Mouse (Mus musculus) frontal cortex, postnatal 25 days (tissue): ENCODE data around the gene Clec16a.

Experiments
- DNase-seq, 2 experiments: peaks; one replicate each; pipeline ENCODE4 v3.0.0; 2022; ENCODE audit warnings: low spot score in 2 of 2

Clec16a gene

GRCm38 (mm10) chr16:10716696-10717095, 171.6 kb downstream of the Clec16a start:
- no peak for DNase-seq

GRCm38 (mm10) chr16:10719971-10720370, 174.8 kb downstream of the Clec16a start:
- DNase-seq: no peak

GRCm38 (mm10) chr16:10722882-10723544, 177.9 kb downstream of the Clec16a start:
- DNase-seq: no peak

- no peak for DNase-seq
These were observed 178.9 kb downstream of the Clec16a start for GRCm38 (mm10) chr16:10723816-10724647.

GRCm38 (mm10) chr16:10725156-10725555, 180.0 kb downstream of the Clec16a start:
- DNase-seq: no peak

- DNase-seq: no peak
These were observed 182.5 kb downstream of the Clec16a start for GRCm38 (mm10) chr16:10727630-10728029.

GRCm38 (mm10) chr16:10728886-10729285, 183.7 kb downstream of the Clec16a start:
- DNase-seq: no peak

- DNase-seq: no peak
These were observed 185.8 kb downstream of the Clec16a start for GRCm38 (mm10) chr16:10730941-10731340.

GRCm38 (mm10) chr16:10731785-10732184, 186.6 kb downstream of the Clec16a start:
- DNase-seq: no peak

GRCm38 (mm10) chr16:10732421-10732820, 187.3 kb downstream of the Clec16a start:
- no peak for DNase-seq

- DNase-seq: no peak
These were observed 190.6 kb downstream of the Clec16a start for GRCm38 (mm10) chr16:10735781-10736180.

- DNase-seq: no peak
These were observed 191.2 kb downstream of the Clec16a start for GRCm38 (mm10) chr16:10736364-10736763.

- DNase-seq: no peak
These were observed 192.4 kb downstream of the Clec16a start for GRCm38 (mm10) chr16:10737571-10737970.

GRCm38 (mm10) chr16:10738866-10739265, 193.7 kb downstream of the Clec16a start:
- no peak for DNase-seq

- DNase-seq: no peak
These were observed 194.8 kb downstream of the Clec16a start for GRCm38 (mm10) chr16:10739854-10740398.

GRCm38 (mm10) chr16:10741082-10741481, 195.9 kb downstream of the Clec16a start:
- DNase-seq: no peak

GRCm38 (mm10) chr16:10749226-10749625, 204.1 kb downstream of the Clec16a start:
- DNase-seq: no peak

GRCm38 (mm10) chr16:10749824-10750223, 204.7 kb downstream of the Clec16a start:
- no peak for DNase-seq

- no peak for DNase-seq
These were observed 209.6 kb downstream of the Clec16a start for GRCm38 (mm10) chr16:10754521-10755296.

GRCm38 (mm10) chr16:10756168-10756567, 211.0 kb downstream of the Clec16a start:
- DNase-seq: no peak

GRCm38 (mm10) chr16:10761182-10761581, 216.0 kb downstream of the Clec16a start:
- DNase-seq: no peak

- DNase-seq: no peak
These were observed 217.5 kb downstream of the Clec16a start for GRCm38 (mm10) chr16:10762569-10763180.
